Mouse (Mus musculus) kidney, adult 2 months (tissue): Measurements from ENCODE around the gene Stx8.

ENCODE experiments used
- CTCF ChIP-seq: fragments of 200-500 bp; conservative IDR thresholded peaks from 2 replicates; pipeline ENCODE4 v1.5.1; 2011; ENCODE audit warnings: low read depth, mild to moderate bottlenecking, control low read depth, low read length, moderate library complexity, mixed read lengths; ENCODE audit not compliant: insufficient read depth, insufficient read length
- POLR2A ChIP-seq: fragments of 200-500 bp; IDR thresholded peaks from one replicate; pipeline ENCODE4 v1.6.1; 2011; ENCODE audit warnings: low read depth, low read length, control low read depth

- TF ChIP-seq CTCF, result no peak
- TF ChIP-seq POLR2A, result no peak
These were observed 41.0 kb upstream of the Stx8 start for GRCm38 (mm10) chr11:67925000-67925399.
